ENCODE assay signal across 30 mouse cellular contexts in the genomic region with DNA sequence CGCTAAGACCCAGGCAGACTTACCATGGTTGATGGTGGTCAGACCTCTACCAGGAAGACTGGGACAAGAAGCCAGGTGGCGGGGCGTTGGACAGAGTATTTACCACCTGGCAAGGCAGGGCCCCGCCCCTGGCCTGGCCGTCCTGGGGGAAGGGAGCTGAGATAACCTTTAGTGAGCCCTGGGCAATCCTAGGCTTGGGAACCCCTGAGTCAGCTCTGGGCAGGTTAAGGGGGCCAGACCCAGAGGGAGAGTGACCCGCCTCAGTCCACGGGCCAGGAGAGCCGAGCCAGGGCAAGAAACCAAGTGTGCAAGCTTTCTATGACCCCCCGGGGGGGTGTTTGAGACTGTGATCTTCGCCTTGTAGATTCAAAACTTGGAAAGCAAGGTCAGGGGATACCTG. TPM values are rescaled to one million over a fixed set of nuclear protein-coding genes. Genes with fewer than 3 reads are reported as not detected.
DNase-seq lines count a peak whose midpoint lies in the region; ATAC-seq and TF ChIP-seq lines count a peak whose summit lies in the region.
"Had no signal": no experiment of that assay in that cellular context is flagged by ENCODE, and none has a peak within 500 bp of the region (broad histone marks: within the 10 kb centered on the region; RNA-seq: fewer than 3 reads in every experiment).

A gene (minus strand): TSS at position 77 of the 400 bp plus-strand sequence.

- no peak within 1 kb of the TSS for H3K27ac ChIP-seq in kidney, embryonic 14.5 days (ENCODE audit: low read depth, low read length)
- peak within 1 kb of the TSS; percentile 97 for H3K27ac ChIP-seq in liver, adult 2 months (replicated peaks; ENCODE audit: insufficient read depth, low read depth, low read length)
- H3K27ac ChIP-seq in liver, embryonic 14.5 days: no peak within 1 kb of the TSS
- H3K27ac ChIP-seq: forebrain, embryonic 10.5 days; hindbrain, postnatal 0 days; limb, embryonic 15.5 days; neural tube, embryonic 15.5 days had no signal

- H3K9me3 ChIP-seq in kidney, embryonic 14.5 days (ENCODE audit: control insufficient read depth, low read length): no peaks in the 10 kb centered on the region
- no peaks in the 10 kb centered on the region for H3K9me3 ChIP-seq in liver, embryonic 14.5 days (ENCODE audit: control insufficient read depth, low read length)
- H3K9me3 ChIP-seq: G1E; limb, embryonic 15.5 days; neural tube, embryonic 15.5 days had no signal

- no peak for ATAC-seq in kidney, embryonic 14.5 days (ENCODE audit: low FRiP score, low TSS enrichment)
- ATAC-seq in liver, embryonic 14.5 days (ENCODE audit: insufficient read depth): no peak
- ATAC-seq: forebrain, embryonic 16.5 days; hindbrain, postnatal 0 days; lung, postnatal 0 days; Patski had no signal

- 83% methylated on average over 10 of the region's 10 CpGs for WGBS in kidney, embryonic 14.5 days
- WGBS in liver, adult 2 months: 13% methylated on average over 10 of the region's 10 CpGs
- WGBS in liver, embryonic 14.5 days (ENCODE audit: insufficient replicate concordance): 64% methylated on average over 10 of the region's 10 CpGs

- no peaks in the 10 kb centered on the region for H3K4me1 ChIP-seq in kidney, embryonic 14.5 days (ENCODE audit: control insufficient read depth, insufficient read depth, low read length)
- H3K4me1 ChIP-seq in liver, adult 2 months (ENCODE audit: control insufficient read depth, insufficient read depth, low read length): peaks cover 22% of the 10 kb centered on the region
- no peaks in the 10 kb centered on the region; a peak in 1 of 4 replicates for H3K4me1 ChIP-seq in liver, embryonic 14.5 days (replicated peaks; ENCODE audit: control insufficient read depth in 2 of 2, insufficient read depth in 2 of 2, low read length in 1 of 2)
- H3K4me1 ChIP-seq: forebrain, embryonic 10.5 days; limb, embryonic 15.5 days; neural tube, embryonic 15.5 days had no signal

- TF ChIP-seq CTCF in liver, adult 2 months (IDR thresholded peaks at IDR 0.05; ENCODE audit: low read depth, low read length): no peak
- TF ChIP-seq CTCF in liver, embryonic 14.5 days (IDR thresholded peaks at IDR 0.05; ENCODE audit: low read depth): no peak

- DNase-seq in kidney, adult 11 months: peak; percentile 80
- DNase-seq in liver, adult 2 months (ENCODE audit: extremely low read depth, low read depth, low spot score): peak; percentile 84
- DNase-seq in liver: no peak
- no peak for DNase-seq in liver, embryonic 14.5 days (ENCODE audit: low read depth in 3 of 3, low spot score in 3 of 3)
- no peak for DNase-seq in heart, postnatal 10 days
- DNase-seq in left cerebral cortex, adult 18-20 months (ENCODE audit: low spot score in 2 of 2): no peak
- DNase-seq: adrenal gland, adult 8-10 months; B cell, adult 2 months; cerebellum, adult 11-12 months; cerebellum, postnatal 10 days; gastrocnemius, postnatal 25 days; heart, adult 18-20 months; heart, postnatal 14 days; left cerebral cortex, postnatal 4 days had no signal

- intact Hi-C loops in heart, postnatal 10 days (cut with DNase I): no loop called here

- no peak within 1 kb of the TSS for H3K4me3 ChIP-seq in kidney, embryonic 14.5 days (ENCODE audit: low read length)
- peak within 1 kb of the TSS; percentile 51 for H3K4me3 ChIP-seq in liver, adult 2 months (ENCODE audit: insufficient read depth, low read depth, low read length)
- H3K4me3 ChIP-seq in liver, embryonic 14.5 days (ENCODE audit: insufficient read depth in 1 of 2, low read depth in 2 of 2, low read length in 2 of 2): no peak within 1 kb of the TSS
- H3K4me3 ChIP-seq: forebrain, embryonic 10.5 days; heart, embryonic 12.5 days; limb, embryonic 15.5 days; neural tube, embryonic 15.5 days had no signal

- H3K36me3 ChIP-seq in kidney, embryonic 14.5 days (ENCODE audit: control insufficient read depth, insufficient read depth, low read length): no peaks in the 10 kb centered on the region
- H3K36me3 ChIP-seq in liver, adult 2 months (ENCODE audit: control insufficient read depth, insufficient read depth, low read length): peaks cover 23% of the 10 kb centered on the region
- no peaks in the 10 kb centered on the region for H3K36me3 ChIP-seq in liver, embryonic 14.5 days (replicated peaks; ENCODE audit: control insufficient read depth, insufficient read depth, low read depth)
- H3K36me3 ChIP-seq: forebrain, embryonic 10.5 days; G1E; heart, embryonic 12.5 days; limb, embryonic 15.5 days; neural tube, embryonic 15.5 days had no signal

- no peak within 1 kb of the TSS for H3K4me2 ChIP-seq in kidney, embryonic 14.5 days (replicated peaks; ENCODE audit: low read depth, low read length)
- no peak within 1 kb of the TSS for H3K4me2 ChIP-seq in liver, embryonic 14.5 days (ENCODE audit: low read depth)
- H3K4me2 ChIP-seq: heart, embryonic 12.5 days; limb, embryonic 15.5 days; midbrain, embryonic 11.5 days; neural tube, embryonic 15.5 days had no signal

- peak; percentile 88 for TF ChIP-seq POLR2A in liver, adult 2 months (IDR thresholded peaks at IDR 0.05; ENCODE audit: extremely low read depth, insufficient read depth, low read length)

- no peaks in the 10 kb centered on the region for H3K27me3 ChIP-seq in kidney, embryonic 14.5 days (ENCODE audit: control insufficient read depth, insufficient read depth, low read length)
- no peaks in the 10 kb centered on the region for H3K27me3 ChIP-seq in liver, adult 2 months (ENCODE audit: control insufficient read depth, insufficient read depth, low read length)
- H3K27me3 ChIP-seq in liver, embryonic 14.5 days (ENCODE audit: control insufficient read depth, insufficient read depth, low read length): no peaks in the 10 kb centered on the region; the same call in 1 of the 2 replicates
- H3K27me3 ChIP-seq: heart, embryonic 12.5 days; neural tube, embryonic 15.5 days had no signal

- TF ChIP-seq EP300 in liver, embryonic 14.5 days (IDR thresholded peaks at IDR 0.05; ENCODE audit: low read depth): no peak

- no peak within 1 kb of the TSS for H3K9ac ChIP-seq in kidney, embryonic 14.5 days (ENCODE audit: low read depth, low read length)
- H3K9ac ChIP-seq in liver, adult 2 months (ENCODE audit: low read depth, low read length): peak within 1 kb of the TSS; percentile 97
- H3K9ac ChIP-seq in liver, embryonic 14.5 days (replicated peaks): no peak within 1 kb of the TSS
- H3K9ac ChIP-seq: heart, embryonic 12.5 days; limb, embryonic 15.5 days; neural tube, embryonic 15.5 days had no signal

- H3K79me2 ChIP-seq in liver, adult 2 months (ENCODE audit: control insufficient read depth, insufficient read depth, low read length): peaks cover 3% of the 10 kb centered on the region; the same call in 1 of the 2 replicates

RNA-seq across cellular contexts. Expression of the gene that starts here (rescaled TPM):
- not detected in 2 replicates for polyA plus RNA-seq in kidney, embryonic 14.5 days (2014; fragmentation: Nextera tagmentation; extraction: Ambion mirVana)
- total RNA-seq in liver, adult 2 months (2014; rRNA removed): 3,614 and 3,656 TPM in 2 replicates
- 3,813 and 5,374 TPM in 2 replicates for polyA plus RNA-seq in liver, adult 2 months (2012; rRNA removed)
- polyA plus RNA-seq in liver, embryonic 14.5 days (2012; rRNA removed): 28.7 and 29.2 TPM in 2 replicates
- 26.7 and 37.0 TPM in 2 replicates for polyA plus RNA-seq in liver, embryonic 14.5 days (2014; fragmentation: Nextera tagmentation; extraction: Ambion mirVana)
- total RNA-seq in heart, postnatal 10 days (2021): not detected
- total RNA-seq in left cerebral cortex, adult 18-20 months (2021): under 1 TPM in 1 of 2 experiments, not detected in 1; 0.37 TPM
- total RNA-seq: G1E; gastrocnemius, postnatal 25 days; hindbrain, postnatal 0 days; left cerebral cortex, adult 8-10 months; left cerebral cortex, postnatal 4 days; midbrain, postnatal 0 days had no signal
- polyA plus RNA-seq: embryonic facial prominence, embryonic 11.5 days; forebrain, embryonic 16.5 days; G1E; heart, embryonic 12.5 days; hindbrain, embryonic 11.5 days; hindbrain, postnatal 0 days; limb, embryonic 15.5 days; lung, postnatal 0 days; midbrain, embryonic 11.5 days; midbrain, postnatal 0 days; neural tube, embryonic 15.5 days; Patski; thymus, postnatal 0 days had no signal

Comparison
In these comparisons a context has a peak if more than half of its experiments do, and no peak if none do; other contexts are left out.
1. RNA of the gene that starts here (total RNA-seq): 3,614 to 3,656 TPM in liver, adult 2 months; 0.37 TPM in left cerebral cortex, adult 18-20 months and not detected in heart, postnatal 10 days; every median in the first group is over 1,000 times any median in the second.
2. RNA of the gene that starts here (polyA plus RNA-seq): 3,813 to 5,374 TPM in liver, adult 2 months; 26.7 to 37.0 TPM in liver, embryonic 14.5 days and not detected in kidney, embryonic 14.5 days; every median in the first group is over 100 times any median in the second.
3. DNase-seq: peak in kidney, adult 11 months (single experiment) and liver, adult 2 months (single experiment); none in liver (single experiment), liver, embryonic 14.5 days (0 of 3), heart, postnatal 10 days (0 of 2) and left cerebral cortex, adult 18-20 months (0 of 2).